Mouse (Mus musculus): ENCODE results near the gene Mybph. TPM values are rescaled to one million over a fixed set of nuclear protein-coding genes. Genes with fewer than 3 reads are reported as not detected.

Mybph gene
- total RNA-seq, 1 experiment from 2014 or later = not detected

- ATAC-seq (ENCODE audit: extremely low read depth, insufficient number of reproducible peaks, low FRiP score, poor library complexity, severe bottlenecking) = no peak
Observed at GRCm38 (mm10) chr1:134204230-134204629, 11.0 kb downstream of the Mybph start.

GRCm38 (mm10) chr1:134205296-134206018 lies 12.2 kb downstream of the Mybph start:
- no peak for ATAC-seq (ENCODE audit: extremely low read depth, insufficient number of reproducible peaks, low FRiP score, poor library complexity, severe bottlenecking)

DNA sequence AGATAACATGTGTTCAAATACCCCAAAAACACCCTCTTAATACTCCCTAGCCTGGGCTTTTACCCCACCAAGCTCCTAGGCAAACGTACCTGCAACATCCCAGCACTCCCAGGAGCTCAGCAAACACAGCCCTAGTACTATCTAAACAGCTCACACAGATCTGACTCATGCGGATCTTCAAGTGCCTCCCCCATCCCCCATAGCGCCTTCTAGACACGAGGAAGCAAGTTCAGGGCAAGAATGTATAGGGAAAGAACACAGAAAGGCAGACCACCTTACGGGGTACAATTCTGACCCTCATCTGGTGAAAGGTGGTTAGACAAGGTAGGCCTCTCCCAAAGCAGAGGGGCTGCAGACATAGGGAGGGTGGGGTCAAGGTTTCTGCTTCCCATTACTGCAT lies 12.8 kb downstream of the Mybph start:
- no peak for ATAC-seq (ENCODE audit: extremely low read depth, insufficient number of reproducible peaks, low FRiP score, poor library complexity, severe bottlenecking)

- ATAC-seq (ENCODE audit: extremely low read depth, insufficient number of reproducible peaks, low FRiP score, poor library complexity, severe bottlenecking) = no peak
Observed at GRCm38 (mm10) chr1:134210179-134210755, 17.0 kb downstream of the Mybph start.

DNA sequence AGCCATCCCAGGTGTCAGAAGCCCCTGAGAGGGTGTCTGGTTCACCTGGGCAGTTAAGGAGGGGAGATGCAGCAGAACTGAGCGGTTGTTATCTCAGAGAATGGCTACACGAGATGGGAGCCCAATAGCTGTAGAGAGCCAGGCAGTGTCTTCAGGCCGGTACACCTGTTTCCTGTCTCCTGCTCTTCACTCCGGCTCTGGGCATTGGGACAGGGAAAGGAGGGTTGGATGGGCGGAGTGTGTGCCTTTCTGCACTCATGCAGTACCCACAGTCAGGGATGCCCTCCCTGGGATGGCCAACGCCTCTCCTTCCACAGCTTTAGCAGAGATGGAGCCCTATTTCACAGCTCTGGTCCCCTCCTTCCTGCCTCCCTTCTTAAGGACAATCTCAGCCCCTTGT lies 17.8 kb downstream of the Mybph start:
- no peak for ATAC-seq (ENCODE audit: extremely low read depth, insufficient number of reproducible peaks, low FRiP score, poor library complexity, severe bottlenecking)

DNA sequence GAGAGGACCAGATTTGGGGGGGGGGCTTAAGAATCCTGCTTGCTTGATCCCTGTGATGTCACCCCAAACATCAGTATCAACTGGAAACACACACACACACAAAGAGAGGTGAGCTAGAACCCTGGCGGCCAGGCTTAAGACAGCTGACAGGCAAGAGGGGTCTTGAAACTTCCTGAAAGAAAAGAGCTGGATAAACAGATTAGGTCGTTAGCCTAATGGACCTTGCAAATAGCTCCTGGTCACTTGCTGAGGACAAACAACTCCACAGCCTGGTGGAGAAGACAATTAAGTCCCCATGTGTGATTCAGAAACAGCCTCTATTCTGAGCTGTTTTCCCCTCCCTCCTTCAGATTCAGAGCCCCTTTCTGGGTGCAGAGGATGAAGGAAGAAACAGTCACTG lies 18.4 kb downstream of the Mybph start:
- ATAC-seq (ENCODE audit: extremely low read depth, insufficient number of reproducible peaks, low FRiP score, poor library complexity, severe bottlenecking) = no peak

DNA sequence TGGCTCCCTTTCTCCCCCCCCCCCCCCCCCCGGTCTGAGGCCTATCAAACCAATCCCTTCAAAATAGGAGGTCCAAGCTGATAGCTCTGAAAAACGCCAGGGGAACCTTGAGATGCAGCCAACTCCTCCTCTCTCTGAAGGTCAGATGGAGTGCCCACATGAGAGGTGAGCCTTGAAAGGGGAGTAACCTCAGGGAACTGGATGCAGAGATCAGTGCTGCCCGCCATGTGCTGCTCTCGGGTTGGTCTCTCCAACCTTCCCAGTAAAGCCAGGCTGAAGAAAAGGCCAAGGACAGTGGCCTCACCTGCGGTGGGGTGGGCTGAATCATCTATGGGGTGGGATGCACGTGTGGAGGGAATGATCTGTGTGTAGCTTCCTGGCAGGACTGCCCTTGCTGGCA lies 19.1 kb downstream of the Mybph start:
- no peak for ATAC-seq (ENCODE audit: extremely low read depth, insufficient number of reproducible peaks, low FRiP score, poor library complexity, severe bottlenecking)

- ATAC-seq (ENCODE audit: extremely low read depth, insufficient number of reproducible peaks, low FRiP score, poor library complexity, severe bottlenecking) = no peak
Observed at GRCm38 (mm10) chr1:134213405-134213804, 20.2 kb downstream of the Mybph start.

GRCm38 (mm10) chr1:134215059-134215458 lies 21.8 kb downstream of the Mybph start:
- ATAC-seq (ENCODE audit: extremely low read depth, insufficient number of reproducible peaks, low FRiP score, poor library complexity, severe bottlenecking) = no peak

- ATAC-seq (ENCODE audit: extremely low read depth, insufficient number of reproducible peaks, low FRiP score, poor library complexity, severe bottlenecking) = no peak
Observed at GRCm38 (mm10) chr1:134215751-134216628, 22.7 kb downstream of the Mybph start.

- no peak for ATAC-seq (ENCODE audit: extremely low read depth, insufficient number of reproducible peaks, low FRiP score, poor library complexity, severe bottlenecking)
Observed at GRCm38 (mm10) chr1:134216629-134216971, 23.4 kb downstream of the Mybph start.

DNA sequence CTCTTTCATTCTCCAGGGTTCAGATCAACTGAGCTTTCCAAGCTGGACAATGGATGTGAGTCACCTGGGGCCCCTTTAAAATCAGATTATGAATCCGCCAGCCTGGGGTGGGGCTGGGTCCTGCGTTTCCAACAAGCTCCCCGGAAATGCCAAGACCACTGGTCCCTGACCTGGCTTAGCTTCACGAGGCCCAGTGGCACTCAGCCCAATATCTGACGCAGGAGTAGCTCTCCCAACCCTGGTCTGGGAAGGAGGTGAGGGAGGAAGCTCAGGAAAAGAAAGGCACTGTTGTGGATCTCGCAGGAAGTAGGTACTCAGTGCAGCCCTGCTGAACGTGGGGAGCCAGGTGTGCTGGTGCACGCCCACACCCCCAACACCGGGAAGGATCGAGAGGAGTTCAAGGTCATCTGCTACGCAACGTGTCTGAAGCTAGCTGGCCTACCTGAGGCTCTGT lies 23.8 kb downstream of the Mybph start:
- no peak for ATAC-seq (ENCODE audit: extremely low read depth, insufficient number of reproducible peaks, low FRiP score, poor library complexity, severe bottlenecking)

DNA sequence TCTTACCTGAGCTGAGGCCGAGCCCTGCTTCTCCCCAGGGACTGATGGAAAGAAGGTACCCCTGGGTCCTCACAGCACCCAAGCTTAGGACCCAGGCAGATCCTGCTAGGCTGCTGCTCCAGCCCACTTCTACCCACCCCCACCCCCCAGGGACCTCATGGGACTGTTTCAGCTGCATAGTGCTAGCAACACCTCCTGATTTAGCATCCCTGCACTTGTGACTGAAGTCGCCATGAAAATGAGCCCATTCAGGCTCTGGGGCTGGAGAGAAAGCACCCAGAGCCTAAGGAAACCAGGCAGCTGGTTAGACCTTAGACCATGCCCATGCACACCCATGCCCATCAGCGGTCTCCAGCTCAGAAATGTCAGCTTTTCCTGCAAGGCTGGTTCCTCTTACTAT lies 24.7 kb downstream of the Mybph start:
- ATAC-seq (ENCODE audit: extremely low read depth, insufficient number of reproducible peaks, low FRiP score, poor library complexity, severe bottlenecking) = no peak

GRCm38 (mm10) chr1:134219608-134220007 lies 26.4 kb downstream of the Mybph start:
- no peak for ATAC-seq (ENCODE audit: extremely low read depth, insufficient number of reproducible peaks, low FRiP score, poor library complexity, severe bottlenecking)

GRCm38 (mm10) chr1:134221172-134221571 lies 27.9 kb downstream of the Mybph start:
- ATAC-seq (ENCODE audit: extremely low read depth, insufficient number of reproducible peaks, low FRiP score, poor library complexity, severe bottlenecking) = no peak

- no peak for ATAC-seq (ENCODE audit: extremely low read depth, insufficient number of reproducible peaks, low FRiP score, poor library complexity, severe bottlenecking)
Observed at GRCm38 (mm10) chr1:134222122-134223055, 29.1 kb downstream of the Mybph start.

DNA sequence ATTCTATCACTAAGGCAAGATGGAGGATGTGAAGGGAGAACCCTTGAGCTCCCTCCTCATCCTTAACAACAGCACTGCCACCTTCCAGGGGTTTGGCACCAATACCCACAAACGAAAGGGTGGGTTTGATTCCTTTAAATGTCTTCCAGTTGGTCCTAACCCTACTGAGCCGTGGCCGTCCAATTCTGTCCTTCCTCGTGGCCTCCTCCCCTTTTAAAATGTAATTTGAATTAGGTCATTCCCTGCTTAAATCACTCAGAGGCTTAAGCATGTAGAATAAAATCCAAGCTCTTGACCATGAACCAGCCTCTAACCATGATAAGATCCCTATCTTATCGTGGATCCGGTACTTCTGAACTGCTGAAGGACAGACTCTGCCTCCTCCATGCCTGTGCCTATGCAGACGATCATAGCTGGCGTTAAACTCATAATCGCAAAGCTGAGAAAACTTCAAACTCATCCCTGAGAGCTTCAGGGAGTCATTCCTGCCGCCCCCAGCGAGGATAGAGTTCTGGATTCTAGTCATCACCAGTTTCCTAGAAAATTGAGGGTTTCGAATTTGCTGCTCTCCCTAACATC lies 31.5 kb downstream of the Mybph start:
- no peak for ATAC-seq (ENCODE audit: extremely low read depth, insufficient number of reproducible peaks, low FRiP score, poor library complexity, severe bottlenecking)

DNA sequence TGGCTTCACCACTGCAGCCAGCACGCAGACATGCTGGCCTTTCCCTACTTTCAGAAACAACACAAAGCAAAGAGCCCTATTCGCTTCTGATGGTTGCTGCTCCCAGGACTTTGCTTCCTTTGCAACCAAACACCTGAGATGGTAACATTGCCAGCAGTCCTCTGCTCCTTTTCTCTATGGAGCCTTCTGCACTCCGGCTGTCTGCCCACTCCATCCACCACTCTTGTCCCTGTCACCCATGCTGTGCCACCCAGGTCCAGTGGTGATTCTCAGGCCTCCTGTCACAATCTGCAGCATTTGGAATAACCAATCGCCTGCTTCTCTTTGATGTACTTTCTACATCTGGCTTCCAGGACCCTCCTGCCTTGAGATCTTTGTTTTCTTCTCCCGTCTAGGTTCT lies 32.1 kb downstream of the Mybph start:
- no peak for ATAC-seq (ENCODE audit: extremely low read depth, insufficient number of reproducible peaks, low FRiP score, poor library complexity, severe bottlenecking)

DNA sequence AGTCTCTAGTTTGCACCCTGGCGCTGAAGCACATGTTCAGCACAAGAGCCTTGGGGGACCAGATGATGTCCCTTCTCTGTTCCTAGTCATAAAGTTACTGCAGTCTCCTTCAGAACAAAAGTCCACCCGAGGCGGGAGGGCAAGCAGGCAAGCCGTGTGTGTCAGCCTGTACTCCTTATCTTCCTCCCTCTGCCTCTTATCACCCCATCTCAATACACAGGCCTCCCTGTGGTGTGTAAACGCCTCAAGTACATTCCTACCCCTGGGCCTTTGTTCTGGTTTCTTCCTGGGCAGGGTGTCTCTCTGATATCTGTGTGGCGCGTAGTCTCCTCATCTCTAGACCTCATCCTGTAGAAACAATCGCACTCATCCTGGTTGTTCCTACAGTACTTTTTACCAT lies 33.5 kb downstream of the Mybph start:
- ATAC-seq (ENCODE audit: extremely low read depth, insufficient number of reproducible peaks, low FRiP score, poor library complexity, severe bottlenecking) = no peak
